Mouse (Mus musculus) spleen, adult 2 months (tissue): ENCODE data around the gene Eef1a2. TPM values are rescaled to one million over a fixed set of nuclear protein-coding genes. Genes with fewer than 3 reads are reported as not detected.
A peak's percentile ranks its signal among the peaks of the same experiment; 100 is the strongest.

Experiments
- DNase-seq, 2 experiments: peaks; one replicate each; pipeline versions ENCODE4 v3.0.0 to v3.0.0-alpha.2; 2012 to 2021; ENCODE audit warnings: low spot score in 2 of 2, low read depth in 1 of 2
- H3K27ac ChIP-seq: fragments of 200-500 bp; 2 replicates; pipeline ENCODE4 v1.5.1; 2012; ENCODE audit warnings: low read length, inconsistent platforms; ENCODE audit not compliant: insufficient read depth
- H3K27me3 ChIP-seq: fragments of 200-500 bp; 2 replicates; pipeline ENCODE4 v1.6.1; 2012; ENCODE audit warnings: mild to moderate bottlenecking, moderate library complexity, low read length, inconsistent platforms; ENCODE audit not compliant: control insufficient read depth, insufficient read depth
- H3K36me3 ChIP-seq: fragments of 200-500 bp; 2 replicates; pipeline ENCODE4 v1.6.1; 2012; ENCODE audit warnings: mild to moderate bottlenecking, low read length, inconsistent platforms; ENCODE audit not compliant: control insufficient read depth, insufficient read depth
- H3K4me1 ChIP-seq: fragments of 200-500 bp; 2 replicates; pipeline ENCODE4 v1.6.1; 2011; ENCODE audit warnings: inconsistent platforms; ENCODE audit not compliant: control insufficient read depth, insufficient read depth, insufficient read length
- H3K4me3 ChIP-seq: fragments of 200-500 bp; 2 replicates; pipeline ENCODE4 v1.5.1; 2011; ENCODE audit warnings: mild to moderate bottlenecking, inconsistent platforms; ENCODE audit not compliant: insufficient read depth, insufficient read length; ENCODE audit errors: extremely low read depth
- CTCF ChIP-seq: fragments of 200-500 bp; IDR thresholded peaks from 2 replicates; pipeline ENCODE4 v1.5.1; 2011; ENCODE audit warnings: mild to moderate bottlenecking, inconsistent platforms; ENCODE audit not compliant: insufficient read depth, insufficient read length, insufficient replicate concordance; ENCODE audit errors: extremely low read depth
- POLR2A ChIP-seq: fragments of 200-500 bp; IDR thresholded peaks from 2 replicates; pipeline ENCODE4 v1.6.1; 2011; ENCODE audit warnings: low read depth, low read length, inconsistent platforms
- WGBS: fragments of 180-500 bp; shearing (Covaris S2); methylation state at CpG from one replicate; pipeline ENCODE4 v1.1.7; 2018; 5-methylcytosine and 5-hydroxymethylcytosine counted together
- polyA plus RNA-seq: library from polyadenylated mRNA; depleted of rRNA; stranded (reverse); fragments of >200 nt; gene quantifications from 2 replicates; pipeline ENCODE4 v1.2.3, GENCODE M21; 2012

Gene Eef1a2
- polyA plus RNA-seq, 1 experiment: 0.05 TPM

GRCm38 (mm10) chr2:181187121-181188000 lies 30.5 kb upstream of the Eef1a2 start, which contains the start of gene Ppdpf:
TSS of gene Ppdpf (plus strand) at chr2:181187247.
- peak within 1 kb of the TSS; percentile 98 for H3K27ac ChIP-seq
- WGBS: under 1% methylated on average over 62 of the region's 64 CpGs
- 0 out of 2 replicates have a peak, but pooled peaks have one; percentile 1 for TF ChIP-seq CTCF
- peak; percentile 38 for TF ChIP-seq POLR2A
- peaks cover 12% of the 10 kb centered on the region; the same call in 1 of the 2 replicates for H3K4me1 ChIP-seq
- peak; percentile 94 to 95 for DNase-seq
- no peaks in the 10 kb centered on the region for H3K36me3 ChIP-seq
- H3K27me3 ChIP-seq: no peaks in the 10 kb centered on the region
- H3K4me3 ChIP-seq: peak within 1 kb of the TSS; percentile 95

- Histone ChIP-seq H3K36me3 (no peaks in the 10 kb centered on the region), H3K4me1 (peaks cover 6% of the 10 kb centered on the region; the same call in 1 of the 2 replicates), H3K4me3 (peak overlapping the region; percentile 95), H3K27ac (peak overlapping the region; percentile 98), H3K27me3 (no peaks in the 10 kb centered on the region; the same call in 1 of the 2 replicates)
- TF ChIP-seq CTCF: peak; percentile 98
- TF ChIP-seq POLR2A: no peak
- WGBS: under 1% methylated on average over 14 of the region's 14 CpGs
- peak; percentile 82 to 87 for DNase-seq
These were observed 29.8 kb upstream of the Eef1a2 start for GRCm38 (mm10) chr2:181186635-181187034.

- no peaks in the 10 kb centered on the region for H3K36me3 ChIP-seq
- DNase-seq: no peak
- 79% methylated on average over 6 of the region's 6 CpGs for WGBS
- TF ChIP-seq POLR2A (no peak), CTCF (no peak)
- no peaks in the 10 kb centered on the region; the same call in 1 of the 2 replicates for H3K27me3 ChIP-seq
- H3K4me3 ChIP-seq: no peak overlapping the region
- no peak overlapping the region for H3K27ac ChIP-seq
- H3K4me1 ChIP-seq: no peaks in the 10 kb centered on the region
These were observed 24.1 kb upstream of the Eef1a2 start for GRCm38 (mm10) chr2:181180898-181181297.

- Histone ChIP-seq H3K27me3 (no peaks in the 10 kb centered on the region; the same call in 1 of the 2 replicates), H3K36me3 (no peaks in the 10 kb centered on the region), H3K27ac (no peak overlapping the region), H3K4me3 (no peak overlapping the region), H3K4me1 (no peaks in the 10 kb centered on the region)
- no peak for DNase-seq
- 62% methylated on average over 5 of the region's 5 CpGs for WGBS
- TF ChIP-seq CTCF: no peak
- TF ChIP-seq POLR2A: no peak
These were observed 21.7 kb upstream of the Eef1a2 start for GRCm38 (mm10) chr2:181178471-181178870.

- WGBS: 70% methylated on average over 3 of the region's 3 CpGs
- Histone ChIP-seq H3K27me3 (no peaks in the 10 kb centered on the region; the same call in 1 of the 2 replicates), H3K4me1 (no peaks in the 10 kb centered on the region)
These were observed 21.2 kb upstream of the Eef1a2 start for GRCm38 (mm10) chr2:181178015-181178414.

GRCm38 (mm10) chr2:181174646-181175045 lies 17.8 kb upstream of the Eef1a2 start:
- H3K27me3 ChIP-seq: no peaks in the 10 kb centered on the region; the same call in 1 of the 2 replicates
- H3K4me3 ChIP-seq: no peak overlapping the region
- no peaks in the 10 kb centered on the region for H3K4me1 ChIP-seq
- WGBS: 83% methylated on average over 3 of the region's 3 CpGs
- DNase-seq: no peak
- no peaks in the 10 kb centered on the region for H3K36me3 ChIP-seq
- no peak overlapping the region for H3K27ac ChIP-seq
- TF ChIP-seq CTCF: no peak
- no peak for TF ChIP-seq POLR2A

More at GRCm38 (mm10) chr2:181178015-181178414, 21.2 kb upstream of the Eef1a2 start:
- no peak for DNase-seq
- H3K27ac ChIP-seq: no peak overlapping the region
- TF ChIP-seq POLR2A (no peak), CTCF (no peak)
- H3K36me3 ChIP-seq: no peaks in the 10 kb centered on the region
- H3K4me3 ChIP-seq: no peak overlapping the region
